Mouse (Mus musculus) C2C12 (cell line): ENCODE data around the gene Ppip5k1.

ENCODE experiments used
- CTCF ChIP-seq: IDR thresholded peaks from one replicate; pipeline ENCODE4 v1.5.1; 2011; ENCODE audit not compliant: control insufficient read depth, insufficient read depth, insufficient read length
- FOSL1 ChIP-seq: IDR thresholded peaks from one replicate; pipeline ENCODE4 v1.8.0; 2011; ENCODE audit warnings: mild to moderate bottlenecking, low read length; ENCODE audit not compliant: poor library complexity, insufficient read depth, severe bottlenecking
- USF1 ChIP-seq: IDR thresholded peaks from one replicate; pipeline ENCODE4 v1.6.1; 2011; ENCODE audit warnings: low read depth, mild to moderate bottlenecking, control low read depth, moderate library complexity

DNA sequence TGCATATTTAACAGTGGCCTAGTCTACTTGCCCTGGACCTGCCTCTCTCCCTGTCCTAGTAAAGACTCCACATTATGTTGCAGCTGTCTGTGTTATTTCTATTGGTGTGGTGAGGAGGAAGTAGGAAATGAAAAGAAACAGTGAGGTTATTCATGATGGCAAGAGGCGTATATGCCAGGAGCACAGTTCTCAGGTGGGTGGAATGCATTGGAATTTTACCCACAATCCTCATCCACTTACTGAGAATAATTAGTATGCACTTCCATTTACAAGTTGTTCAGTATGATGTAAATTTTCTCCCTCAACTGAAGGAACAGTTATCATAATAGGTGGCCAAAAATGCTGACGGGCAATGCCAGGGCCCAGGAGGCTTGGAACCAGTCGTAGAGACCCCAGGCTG lies 8.5 kb upstream of the Ppip5k1 start:
- TF ChIP-seq USF1 (no peak), CTCF (no peak), FOSL1 (no peak)
